Mouse (Mus musculus) ovary, postnatal 36 days (tissue): ENCODE results near the gene Mamstr.

Experiments used
- DNase-seq: peaks from one replicate; pipeline ENCODE4 v3.0.0; 2022; ENCODE audit warnings: low spot score, mixed read lengths

Mamstr gene

DNA sequence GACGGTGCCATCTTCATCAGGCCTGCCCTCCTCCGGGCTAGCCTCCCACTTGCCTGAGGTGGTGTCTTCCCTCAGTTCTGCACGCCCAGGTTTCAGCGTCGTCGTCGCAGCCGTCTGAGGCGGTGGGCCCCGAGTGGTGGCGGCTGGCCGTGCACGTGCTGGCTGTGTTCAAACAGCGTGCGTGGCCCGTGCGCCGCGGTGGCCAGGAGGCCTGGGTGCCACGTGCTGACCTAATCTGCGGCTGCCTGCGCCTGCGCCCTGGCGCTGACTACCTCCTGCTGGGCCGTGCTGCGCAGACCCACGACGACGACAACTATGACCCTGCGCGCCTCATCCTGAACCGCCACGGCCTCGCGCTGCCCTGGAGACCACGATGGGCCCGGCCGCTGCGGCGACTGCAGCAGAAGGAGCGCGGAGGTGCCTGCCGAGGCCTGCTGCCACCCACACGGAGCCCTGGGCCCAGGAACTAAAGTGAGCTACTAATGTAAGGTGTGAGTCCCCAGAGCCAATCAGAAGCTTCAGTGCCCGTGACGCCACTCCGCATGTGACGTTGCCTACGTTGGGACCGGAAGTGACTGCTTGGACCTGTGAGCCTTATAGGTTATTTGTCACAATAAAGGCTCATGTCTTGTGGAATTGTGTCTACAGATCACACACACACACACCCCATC is 54.3 kb downstream of the Mamstr start, which contains the start of gene Sec1:
TSS of gene Sec1 (minus strand) at position 482 of the 671 bp plus-strand sequence.
- DNase-seq, result no peak

- DNase-seq, result no peak
These were observed 55.3 kb downstream of the Mamstr start for GRCm38 (mm10) chr7:45695098-45695497.
